Mouse (Mus musculus): ENCODE results near the gene Ceacam18.

Gene Ceacam18

DNA sequence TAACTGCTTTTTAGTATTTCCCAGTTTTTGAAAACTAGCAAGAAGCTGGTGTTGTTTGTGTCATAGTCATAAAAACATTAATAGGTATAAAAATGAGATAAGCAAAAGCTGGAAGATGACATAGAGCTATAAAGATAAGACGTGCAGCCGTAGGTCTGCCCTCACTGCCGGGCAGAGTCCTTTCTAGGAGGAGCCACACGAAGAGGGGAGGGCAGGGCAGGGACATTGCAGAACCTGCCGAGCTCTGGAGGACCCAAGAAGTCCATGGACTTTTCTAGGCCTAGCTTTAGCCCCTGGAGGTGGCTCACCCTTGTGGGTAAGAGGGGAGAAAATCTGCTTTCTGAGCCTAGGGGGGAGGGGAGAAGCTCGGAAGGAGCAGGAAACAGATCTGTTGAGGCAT, at the start of gene Ceacam18:
TSS of gene Ceacam18 (plus strand) at position 208 of the 400 bp plus-strand sequence.
- no peak for DNase-seq (ENCODE audit: low read depth, low spot score)

DNA sequence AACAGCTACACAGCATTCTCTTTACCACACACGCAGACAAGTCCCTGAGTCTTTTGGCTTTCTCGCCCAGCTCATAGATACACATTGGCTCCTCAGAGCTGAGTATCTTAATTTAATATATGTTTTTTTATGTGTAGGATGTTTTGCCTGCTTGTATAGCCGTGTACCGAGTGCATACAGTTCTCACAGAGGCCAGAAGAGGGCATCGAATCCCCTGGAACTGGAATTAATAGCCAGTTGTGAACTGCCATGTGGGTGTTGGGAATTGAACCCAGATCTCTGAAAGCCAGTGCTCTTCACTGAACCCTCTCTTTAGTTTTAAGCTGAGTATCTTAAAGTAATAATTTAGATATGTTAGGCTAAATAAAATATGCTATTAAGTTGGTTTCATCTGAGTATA, 49.7 kb upstream of the Ceacam18 start:
- DNase-seq (ENCODE audit: low read depth, low spot score): peak; percentile 32

DNA sequence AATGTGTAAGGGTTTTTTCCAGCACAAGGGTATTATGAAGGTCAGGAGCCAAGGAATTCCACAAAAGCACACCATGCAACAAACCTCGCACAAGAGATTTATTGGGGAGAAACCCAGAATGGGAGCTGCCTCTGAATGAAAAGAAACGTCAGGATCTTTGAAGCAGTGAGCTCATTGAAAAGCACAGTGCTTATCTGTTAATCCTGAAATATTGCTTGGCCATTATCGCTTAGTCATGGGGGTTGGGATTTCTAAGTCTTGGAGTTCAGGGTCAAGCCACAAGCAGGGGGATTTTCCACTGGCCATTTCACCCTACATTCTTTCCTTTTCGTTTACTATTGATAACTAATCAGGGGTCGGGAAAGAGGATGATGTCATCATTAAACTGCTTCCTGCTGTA, 32.6 kb upstream of the Ceacam18 start:
- no peak for DNase-seq (ENCODE audit: low read depth, low spot score)

- DNase-seq (ENCODE audit: low read depth, low spot score): no peak
Observed at GRCm38 (mm10) chr7:43606896-43607742, 27.4 kb upstream of the Ceacam18 start, which contains the start of gene Zfp819. Zfp819 (plus strand) TSS chr7:43607169.

- no peak for DNase-seq (ENCODE audit: low read depth, low spot score)
Observed at GRCm38 (mm10) chr7:43607743-43608287, 26.7 kb upstream of the Ceacam18 start.

DNA sequence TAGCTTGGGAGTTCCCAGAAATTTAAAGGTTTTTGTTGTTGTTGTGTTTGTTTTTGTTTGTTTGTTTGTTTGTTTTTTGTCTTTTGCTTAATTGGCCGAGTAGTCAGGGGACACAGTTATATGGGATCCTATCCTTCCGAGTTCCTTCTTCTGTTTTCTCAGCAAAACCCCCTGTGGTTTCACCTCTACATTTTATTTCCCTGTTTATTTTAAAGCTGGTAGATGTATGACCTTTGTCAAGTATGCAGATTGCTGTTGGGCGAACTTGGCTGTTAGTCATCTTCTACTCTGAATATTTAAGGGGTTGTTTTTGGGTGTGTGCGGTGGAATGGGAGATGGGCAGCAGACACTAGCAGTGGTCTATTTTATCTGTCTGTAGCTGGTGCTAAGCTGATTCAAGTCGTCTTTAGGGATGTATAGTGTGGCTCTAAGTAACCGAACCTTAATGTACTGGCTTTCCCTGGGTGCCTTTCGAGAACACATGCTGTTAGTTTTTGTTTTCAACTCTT, 26.1 kb upstream of the Ceacam18 start:
- no peak for DNase-seq (ENCODE audit: low read depth, low spot score)

DNA sequence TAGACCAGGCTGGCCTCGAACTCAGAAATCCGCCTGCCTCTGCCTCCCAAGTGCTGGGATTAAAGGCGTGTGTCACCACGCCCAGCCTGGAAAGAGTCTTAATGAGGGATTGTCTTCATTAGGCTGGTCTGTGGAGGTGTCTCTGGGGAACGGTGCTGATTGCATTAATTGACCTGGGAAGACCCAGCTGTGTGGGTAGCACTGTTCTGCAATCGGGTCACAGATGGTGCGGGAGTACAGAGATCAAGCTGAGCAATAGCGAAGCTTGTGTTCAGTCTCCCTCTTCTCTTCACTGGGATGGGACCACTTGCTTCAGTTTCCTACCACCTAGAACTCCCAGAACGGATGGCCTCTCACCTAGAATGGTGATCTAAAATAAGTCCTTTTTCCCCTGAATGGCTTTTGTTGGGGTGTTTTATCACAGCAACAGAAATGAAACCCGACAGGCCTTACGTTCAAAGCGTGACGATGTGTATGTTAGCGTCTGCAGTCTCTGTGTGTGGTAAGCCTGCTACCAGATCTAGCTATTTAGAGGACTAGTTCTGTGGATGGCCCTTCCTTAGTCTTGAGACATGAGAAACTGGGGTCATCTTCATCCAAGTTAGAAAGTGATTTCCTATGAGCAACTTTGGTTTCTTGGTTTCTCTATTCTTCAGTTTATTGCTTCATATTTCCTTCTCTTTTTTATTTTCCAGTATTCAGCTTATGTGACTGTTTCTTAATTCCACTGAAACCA, 20.5 kb upstream of the Ceacam18 start:
- no peak for DNase-seq (ENCODE audit: low read depth, low spot score)

GRCm38 (mm10) chr7:43622927-43623326, 11.6 kb upstream of the Ceacam18 start:
- no peak for DNase-seq (ENCODE audit: low read depth, low spot score)

DNA sequence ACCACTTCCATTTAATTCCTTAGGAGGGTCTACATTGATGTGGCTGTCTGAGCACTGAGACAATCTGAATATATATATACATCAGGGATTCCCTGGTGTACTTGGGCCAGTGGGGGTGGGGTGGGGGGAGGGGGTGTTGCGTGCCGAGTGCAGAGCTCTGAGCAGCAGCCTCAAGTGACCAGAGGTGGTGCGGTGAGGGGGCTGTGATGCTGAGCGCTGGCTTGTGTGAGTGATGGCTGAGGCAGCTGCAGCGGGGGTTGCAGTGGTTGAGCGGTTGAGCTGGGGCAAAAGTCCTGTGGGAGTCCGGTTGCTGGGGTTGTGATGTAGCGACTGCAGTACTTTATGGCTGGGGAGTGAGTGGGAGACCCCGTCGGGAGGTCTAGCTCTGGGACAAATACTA, 10.7 kb upstream of the Ceacam18 start:
- DNase-seq (ENCODE audit: low read depth, low spot score): no peak

GRCm38 (mm10) chr7:43625065-43625464, 9.4 kb upstream of the Ceacam18 start:
- peak; percentile 42 for DNase-seq (ENCODE audit: low read depth, low spot score)

- peak; percentile 81 for DNase-seq (ENCODE audit: low read depth, low spot score)
Observed at GRCm38 (mm10) chr7:43625794-43626422, 8.6 kb upstream of the Ceacam18 start.

- no peak for DNase-seq (ENCODE audit: low read depth, low spot score)
Observed at GRCm38 (mm10) chr7:43633940-43634339, 567 bp upstream of the Ceacam18 start.

- no peak for DNase-seq (ENCODE audit: low read depth, low spot score)
Observed at GRCm38 (mm10) chr7:43636194-43636593, 1.7 kb downstream of the Ceacam18 start.

- DNase-seq (ENCODE audit: low read depth, low spot score): no peak
Observed at GRCm38 (mm10) chr7:43637118-43637517, 2.6 kb downstream of the Ceacam18 start.

DNA sequence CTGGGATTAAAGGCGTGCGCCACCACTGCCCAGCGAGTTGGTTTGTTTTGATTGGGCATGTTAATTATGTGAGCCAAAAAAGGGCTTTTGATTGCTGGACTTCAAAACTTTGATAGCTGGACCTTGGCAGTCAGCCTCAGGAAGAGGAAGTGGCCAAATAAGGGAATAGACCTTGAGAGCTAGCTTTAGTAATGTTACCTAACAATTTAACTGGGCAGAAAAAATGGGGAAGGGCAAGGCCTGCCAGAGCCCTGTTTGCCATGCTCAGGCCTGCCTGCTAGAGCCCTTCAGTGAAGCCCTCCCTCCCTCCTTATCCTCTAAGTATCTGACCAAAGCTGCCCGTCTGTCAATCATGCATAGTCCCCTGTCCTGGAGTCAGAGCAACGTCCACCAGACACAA, 8.1 kb downstream of the Ceacam18 start:
- peak; percentile 4 for DNase-seq (ENCODE audit: low read depth, low spot score)

- no peak for DNase-seq (ENCODE audit: low read depth, low spot score)
Observed at GRCm38 (mm10) chr7:43643046-43643652, 8.6 kb downstream of the Ceacam18 start.

DNA sequence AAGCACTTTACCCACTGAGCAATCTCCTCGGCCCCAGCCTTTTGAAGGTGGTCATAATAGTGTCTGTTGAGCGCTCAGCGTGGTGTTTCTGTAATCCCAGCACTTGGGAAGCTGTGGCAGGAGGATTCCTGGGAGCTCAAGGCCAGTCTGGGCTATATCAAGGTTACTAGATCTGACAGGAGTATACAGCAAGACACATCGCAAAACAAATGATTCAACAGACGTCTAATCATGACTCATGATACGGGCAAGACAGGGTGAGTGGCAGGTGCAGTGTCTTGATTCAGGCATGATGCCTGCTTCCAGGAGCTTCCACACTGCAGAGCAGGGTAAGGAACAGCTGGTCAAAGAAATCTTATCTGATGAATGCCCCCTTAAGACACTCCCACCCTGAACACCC, 18.2 kb downstream of the Ceacam18 start:
- no peak for DNase-seq (ENCODE audit: low read depth, low spot score)

DNA sequence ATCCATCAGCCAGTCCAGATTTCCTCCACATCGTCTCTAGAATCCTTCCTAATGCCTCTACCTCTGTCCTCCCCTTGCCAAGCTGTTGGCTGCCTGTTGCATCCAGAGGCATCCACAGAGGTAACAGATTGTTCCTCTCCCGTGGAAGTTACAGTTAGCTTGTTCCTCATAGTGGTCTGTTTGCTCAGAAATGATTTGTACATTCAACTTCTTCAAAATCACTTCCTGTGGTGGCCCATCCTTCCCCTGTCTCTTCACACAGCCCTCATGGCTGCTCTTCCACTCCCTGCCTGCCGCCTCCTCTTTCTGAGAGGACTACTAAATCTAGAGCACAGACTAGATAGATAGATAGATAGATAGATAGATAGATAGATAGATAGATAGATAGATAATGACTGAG, 20.0 kb downstream of the Ceacam18 start:
- no peak for DNase-seq (ENCODE audit: low read depth, low spot score)

DNA sequence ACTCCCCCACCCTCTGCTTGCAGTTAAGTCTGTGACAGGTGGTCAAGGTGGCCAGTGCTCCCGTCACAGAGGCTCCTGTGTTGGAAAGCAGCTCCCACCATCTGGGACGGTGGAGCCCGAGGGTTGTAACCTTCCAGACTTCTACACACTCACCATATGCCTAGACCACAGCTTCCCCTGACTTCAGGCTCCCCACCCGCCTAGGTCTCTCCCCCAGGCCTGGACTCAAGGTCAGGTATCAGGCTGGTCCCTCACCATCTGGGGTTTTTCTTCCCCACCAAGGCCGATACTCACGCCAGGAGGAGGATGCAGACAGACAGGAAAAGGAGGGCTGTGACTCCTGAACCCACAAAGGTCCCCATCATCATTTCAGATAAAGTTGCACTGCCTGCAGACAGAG, 21.7 kb downstream of the Ceacam18 start:
- no peak for DNase-seq (ENCODE audit: low read depth, low spot score)

DNA sequence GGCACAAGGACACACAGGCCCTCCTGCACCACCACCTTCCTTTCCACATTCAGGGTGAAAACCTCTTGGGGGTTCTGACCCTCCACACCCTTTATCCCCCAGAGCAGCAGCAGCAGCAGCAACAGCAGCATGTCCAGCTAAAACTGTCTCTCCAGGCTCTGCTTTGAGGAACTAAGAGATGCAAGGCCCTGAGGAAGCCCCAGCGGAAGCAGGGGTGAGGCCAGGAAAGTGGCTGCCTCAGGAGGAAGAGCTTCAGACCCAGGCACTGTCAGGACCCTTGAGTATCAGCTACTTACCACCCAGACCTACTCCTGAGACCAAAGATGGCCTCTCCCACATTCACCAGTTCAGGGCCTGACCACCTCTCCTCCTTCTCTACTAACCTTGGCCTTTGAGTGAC, 25.5 kb downstream of the Ceacam18 start, which contains the start of gene Siglece:
TSS of gene Siglece (minus strand) at position 160 of the 400 bp plus-strand sequence.
- no peak for DNase-seq (ENCODE audit: low read depth, low spot score)

DNA sequence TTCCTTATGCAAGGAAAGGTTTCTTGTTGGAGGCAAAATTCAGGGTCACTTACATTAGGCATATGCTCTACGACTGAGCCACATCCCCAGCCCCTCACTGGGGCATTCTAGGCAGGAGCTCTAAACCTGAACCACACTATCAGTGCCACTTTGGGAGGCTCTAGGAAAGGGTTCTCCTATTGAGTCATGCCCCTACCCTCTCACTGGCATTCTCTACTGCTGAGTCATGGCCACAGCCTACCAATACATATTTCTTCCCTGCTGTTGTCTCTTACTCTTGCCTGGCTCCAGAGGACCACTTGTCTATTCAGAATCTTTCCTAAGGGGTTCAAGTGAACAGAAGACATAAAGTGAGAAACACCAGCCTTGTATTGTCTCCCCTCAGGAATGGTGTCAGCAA, 28.3 kb downstream of the Ceacam18 start:
- DNase-seq (ENCODE audit: low read depth, low spot score): no peak
